Mouse (Mus musculus) ovary, postnatal 10 days (tissue): ENCODE results near the gene 2210016L21Rik.

Source experiments
- DNase-seq: peaks from one replicate; pipeline ENCODE4 v3.0.0; 2022; ENCODE audit warnings: low spot score

Gene 2210016L21Rik

GRCm38 (mm10) chr5:114979250-114980121, 37.5 kb downstream of the 2210016L21Rik start:
- DNase-seq = peak; percentile 27

DNA sequence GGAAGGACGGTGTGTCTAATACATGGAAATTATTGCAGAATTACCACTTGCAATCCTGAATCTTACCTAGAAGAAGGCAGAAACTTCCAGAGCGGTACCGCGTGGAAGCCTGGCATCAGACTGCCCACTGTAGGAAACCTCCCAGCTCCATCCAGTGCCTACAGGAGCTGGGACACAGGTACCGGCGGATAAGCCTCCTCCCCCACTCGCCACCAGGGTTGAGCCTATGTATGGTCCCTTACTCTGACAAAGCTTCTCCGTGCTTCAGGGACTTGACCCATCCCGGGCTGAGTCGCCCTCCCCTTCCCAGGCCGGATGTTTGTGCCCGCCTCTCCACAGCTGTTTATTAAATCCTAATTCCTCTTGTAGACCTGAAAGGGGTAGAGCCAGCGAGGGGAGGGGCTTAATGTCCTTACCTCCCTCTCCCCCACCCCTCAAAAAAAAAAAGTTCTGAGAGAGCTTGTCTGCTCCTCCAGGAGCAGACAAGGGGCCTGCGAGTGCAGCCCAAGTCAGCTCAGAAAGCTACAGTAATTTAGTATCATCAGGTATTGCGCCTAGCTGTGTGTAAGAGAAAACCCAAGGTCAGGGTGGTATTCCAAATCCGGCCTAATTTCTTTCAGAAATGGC, 38.3 kb downstream of the 2210016L21Rik start:
- no peak for DNase-seq

- no peak for DNase-seq
Observed at GRCm38 (mm10) chr5:114982001-114982400, 40.0 kb downstream of the 2210016L21Rik start.

DNA sequence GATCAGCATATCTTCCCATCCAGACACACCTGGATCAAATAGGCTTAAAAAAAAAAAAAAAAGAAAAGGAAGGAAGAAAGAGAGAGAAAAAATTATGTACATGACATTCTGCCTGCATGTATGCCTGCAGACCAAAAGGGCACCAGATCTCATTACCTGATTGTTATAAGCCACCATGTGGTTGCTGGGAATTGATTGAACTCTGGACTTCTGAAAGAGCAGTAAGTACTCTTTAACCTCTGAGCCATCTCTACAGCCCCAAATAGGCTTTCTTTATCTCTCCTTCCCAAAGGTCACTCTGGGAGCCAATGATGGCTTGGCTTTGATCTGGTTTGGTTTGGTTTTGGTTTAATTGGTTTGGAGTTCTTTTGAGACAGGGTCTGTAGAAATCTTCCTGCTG, 43.1 kb downstream of the 2210016L21Rik start:
- DNase-seq = no peak

- no peak for DNase-seq
Observed at GRCm38 (mm10) chr5:114996447-114996846, 54.5 kb downstream of the 2210016L21Rik start.

GRCm38 (mm10) chr5:114997327-114997726, 55.4 kb downstream of the 2210016L21Rik start:
- no peak for DNase-seq
